Mouse (Mus musculus) left cerebral cortex, postnatal 4 days (tissue): ENCODE measurements around the gene Mybbp1a. TPM values are rescaled to one million over a fixed set of nuclear protein-coding genes. Genes with fewer than 3 reads are reported as not detected.
"Not testable (repeated sequence)": the region's sequence is repeated elsewhere in the genome, so short reads cannot be mapped to it uniquely, and the experiment has no call there.

Experiments used
- DNase-seq: peaks from one replicate; pipeline ENCODE4 v3.0.0-alpha.2; 2022
- intact Hi-C: fragments of 180-260 bp; cut with DNase I; formaldehyde crosslinking; loops from one replicate; pipeline ENCODE4 v1.15.1; 2025
- total RNA-seq, 2 experiments: library from RNA; stranded (reverse); gene quantifications; 2 replicates each; pipeline ENCODE4 v1.2.3; 2021

Mybbp1a gene
- total RNA-seq, 2 experiments from 2014 or later, result 68.3 to 77.3 TPM

DNA sequence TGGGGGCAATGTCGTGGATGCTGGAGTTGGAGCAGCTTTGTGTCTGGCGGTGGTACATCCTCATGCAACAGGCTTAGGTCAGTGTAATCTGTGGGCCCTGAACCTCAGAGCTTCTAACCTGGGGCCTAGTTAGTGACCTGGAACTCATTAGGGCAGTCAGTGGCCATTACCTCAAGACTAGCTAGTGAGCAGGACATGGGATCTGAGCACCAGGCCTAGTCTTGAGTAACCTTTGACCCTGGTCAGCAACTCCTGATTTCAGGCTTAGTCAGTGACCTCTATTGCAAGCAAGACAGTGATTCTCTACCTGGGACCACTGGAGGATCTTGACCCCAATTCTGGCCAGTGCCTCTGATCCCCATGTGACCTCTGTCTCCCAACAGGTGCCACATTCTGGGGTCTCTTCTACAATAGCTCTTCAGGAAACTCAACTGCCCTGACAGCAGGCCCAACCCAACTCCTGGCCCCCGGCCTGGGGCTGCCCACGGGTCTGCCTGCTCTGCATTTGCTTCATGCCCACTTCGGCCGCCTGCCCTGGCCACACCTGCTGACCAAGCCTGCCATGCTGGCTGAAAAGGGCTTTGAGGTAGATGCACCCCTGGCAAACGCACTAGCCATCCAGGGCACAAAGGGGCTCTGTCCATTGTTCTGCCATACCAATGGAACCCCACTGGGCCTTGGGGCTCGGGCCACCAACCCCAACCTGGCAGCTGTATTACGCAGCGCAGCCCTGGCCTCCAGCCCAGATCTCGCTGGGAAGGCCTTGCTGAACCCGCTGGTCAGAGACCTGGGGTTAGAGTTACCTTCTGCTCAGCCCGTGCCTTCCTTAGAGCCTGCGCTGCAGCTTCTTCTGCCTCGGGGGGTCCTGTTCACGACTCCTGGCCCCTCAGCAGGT, 4.2 kb upstream of the Mybbp1a start:
- intact Hi-C loops, result no loop called here
- DNase-seq, result peak; percentile 60

DNA sequence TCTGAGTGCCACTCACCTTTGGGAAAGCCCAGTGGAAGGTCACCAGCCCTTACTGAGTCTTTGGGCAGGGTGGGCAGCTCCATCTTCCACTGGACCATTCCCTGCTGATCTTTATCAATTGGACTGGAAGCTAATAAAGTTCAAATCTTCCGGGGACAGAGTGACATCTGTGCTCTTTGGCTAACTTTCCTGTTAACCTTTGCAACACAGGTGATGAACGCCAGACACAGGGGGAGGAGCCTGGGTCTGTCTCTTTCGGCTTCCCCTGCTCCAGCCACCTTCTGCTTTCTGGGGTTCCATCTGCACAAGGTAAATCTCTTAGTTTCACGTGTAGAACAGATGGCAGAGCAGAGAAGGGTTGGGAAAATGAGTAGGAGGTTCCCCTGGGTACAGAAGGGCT, 2.7 kb upstream of the Mybbp1a start:
- no peak for DNase-seq
- intact Hi-C loops, result no loop called here

DNA sequence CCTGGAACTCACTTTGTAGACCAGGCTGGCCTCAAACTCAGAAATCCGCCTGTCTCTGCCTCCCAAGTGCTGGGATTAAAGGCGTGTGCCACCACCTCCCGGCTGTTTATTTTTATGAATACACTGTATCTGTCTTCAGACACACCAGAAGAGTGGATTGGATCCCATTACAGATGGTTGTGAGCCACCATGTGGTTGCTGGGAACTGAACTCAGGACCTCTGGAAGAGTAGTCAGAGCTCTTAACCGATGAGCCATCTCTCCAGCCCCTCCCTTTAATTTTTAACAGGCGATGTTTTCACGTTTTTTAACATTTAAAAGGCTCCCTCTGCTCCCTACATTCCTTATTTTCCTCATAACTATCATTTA, 574 bp upstream of the Mybbp1a start:
- intact Hi-C loops, DNase-seq: not testable (repeated sequence)

DNA sequence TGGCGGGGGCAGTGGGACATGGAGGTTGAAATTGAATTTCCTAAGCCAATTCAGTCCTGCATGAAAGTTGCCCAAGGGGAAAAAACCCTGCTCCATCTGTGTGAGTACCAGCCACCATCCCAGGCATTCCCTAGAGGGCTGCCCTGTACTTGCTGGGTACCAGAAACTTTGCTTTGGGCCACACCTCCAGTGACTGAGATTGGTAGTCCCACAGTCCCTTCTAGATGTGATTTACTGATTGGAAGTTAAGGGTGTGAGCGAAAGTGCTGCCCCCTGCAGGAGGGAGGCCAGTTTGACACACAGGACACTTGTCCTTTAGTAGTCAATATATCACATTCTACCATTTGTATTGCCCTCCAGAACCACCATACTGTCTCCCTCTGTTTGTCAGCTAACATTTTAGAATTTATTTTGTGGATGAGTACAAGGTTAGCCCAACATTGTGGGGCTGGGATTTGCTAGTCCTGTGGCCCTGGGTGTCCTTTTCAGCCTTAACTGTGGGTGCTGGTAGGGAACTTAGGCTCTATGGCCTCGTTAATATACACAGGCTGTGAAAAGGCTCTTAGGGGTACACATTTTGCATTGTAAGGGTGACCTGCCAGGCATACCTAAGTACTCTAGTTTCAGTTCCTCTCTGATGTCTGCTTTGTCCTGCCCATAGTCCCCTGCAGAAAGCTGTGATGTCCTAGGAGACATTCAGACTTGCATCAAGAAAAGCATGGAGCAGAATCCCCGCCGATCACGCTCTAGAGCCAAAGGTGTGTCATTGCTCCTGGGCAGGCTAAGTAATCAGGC, 5.4 kb downstream of the Mybbp1a start:
- intact Hi-C loops, result no loop called here

GRCm38 (mm10) chr11:72447475-72447874, 6.3 kb downstream of the Mybbp1a start:
- intact Hi-C loops, result no loop called here
- DNase-seq, result no peak

More for the DNA sequence above, 5.4 kb downstream of the Mybbp1a start:
- peak; percentile 44 for DNase-seq

DNA sequence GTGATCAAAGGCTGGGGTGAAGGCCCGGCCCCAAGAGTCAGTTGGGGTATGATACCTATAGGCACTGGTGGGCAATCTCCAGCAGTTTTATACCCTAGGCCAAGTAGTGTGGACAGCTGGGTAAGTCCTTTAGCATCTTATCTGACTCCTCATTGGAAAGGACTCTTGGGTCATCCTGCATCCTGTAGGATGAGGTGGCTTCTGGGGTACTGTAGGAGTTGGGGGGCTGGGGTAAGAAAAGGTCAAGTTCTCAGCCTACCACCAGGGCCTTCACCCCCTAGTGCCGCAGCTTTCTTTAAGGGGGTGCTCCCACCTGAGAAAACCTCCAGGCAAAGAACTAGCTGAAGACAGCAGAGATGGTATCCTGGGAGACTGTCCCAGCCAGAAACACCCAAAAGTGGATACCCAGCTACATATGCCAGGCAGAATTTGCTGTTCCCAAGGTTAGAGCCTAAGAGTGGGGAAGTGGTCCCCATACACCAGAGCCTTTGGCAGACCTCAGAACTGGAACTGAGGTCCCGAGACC, 11.0 kb downstream of the Mybbp1a start:
- no peak for DNase-seq
- intact Hi-C loops, result loop anchor here (10.0 kb wide), 1 partner anchor 113 kb away; no protein-coding TSS in a partner anchor

GRCm38 (mm10) chr11:72453105-72453953, 12.2 kb downstream of the Mybbp1a start:
- no peak for DNase-seq
- intact Hi-C loops, result loop anchor here (10.0 kb wide), 1 partner anchor 111 kb away; no protein-coding TSS in a partner anchor

GRCm38 (mm10) chr11:72455694-72456093, 14.5 kb downstream of the Mybbp1a start:
- peak; percentile 62 for DNase-seq
- intact Hi-C loops, result loop anchor here (10.0 kb wide), 1 partner anchor 109 kb away; no protein-coding TSS in a partner anchor

- intact Hi-C loops, result loop anchor here (10.0 kb wide), 1 partner anchor 107 kb away; no protein-coding TSS in a partner anchor
- no peak for DNase-seq
Measured at GRCm38 (mm10) chr11:72457995-72458496, 16.9 kb downstream of the Mybbp1a start.

GRCm38 (mm10) chr11:72458502-72458901, 17.3 kb downstream of the Mybbp1a start:
- no peak for DNase-seq

GRCm38 (mm10) chr11:72461500-72461981, 20.4 kb downstream of the Mybbp1a start:
- intact Hi-C loops, result no loop called here
- no peak for DNase-seq

More at GRCm38 (mm10) chr11:72458502-72458901, 17.3 kb downstream of the Mybbp1a start:
- intact Hi-C loops, result loop anchor here (10.0 kb wide), 1 partner anchor 106 kb away; no protein-coding TSS in a partner anchor

DNA sequence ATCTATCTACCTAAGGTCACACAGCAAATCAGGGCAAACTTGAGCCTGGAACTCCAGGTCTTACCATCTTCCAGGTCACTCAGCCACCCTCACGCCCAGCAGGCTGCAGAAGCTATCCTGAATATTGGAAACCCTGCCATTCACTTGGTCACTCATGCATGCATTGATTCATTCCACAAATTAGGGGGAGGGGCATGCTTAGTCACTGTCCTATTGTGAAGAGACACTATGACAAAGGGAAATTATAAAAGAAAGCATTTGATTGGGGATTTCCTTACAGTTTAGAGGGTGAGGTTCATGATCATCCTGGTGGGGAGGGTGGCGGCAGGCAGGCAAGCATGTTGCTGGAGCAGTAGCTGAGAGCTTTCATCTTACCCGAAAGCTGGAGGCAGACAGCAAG, 23.7 kb downstream of the Mybbp1a start:
- intact Hi-C loops, result no loop called here
- DNase-seq, result no peak

DNA sequence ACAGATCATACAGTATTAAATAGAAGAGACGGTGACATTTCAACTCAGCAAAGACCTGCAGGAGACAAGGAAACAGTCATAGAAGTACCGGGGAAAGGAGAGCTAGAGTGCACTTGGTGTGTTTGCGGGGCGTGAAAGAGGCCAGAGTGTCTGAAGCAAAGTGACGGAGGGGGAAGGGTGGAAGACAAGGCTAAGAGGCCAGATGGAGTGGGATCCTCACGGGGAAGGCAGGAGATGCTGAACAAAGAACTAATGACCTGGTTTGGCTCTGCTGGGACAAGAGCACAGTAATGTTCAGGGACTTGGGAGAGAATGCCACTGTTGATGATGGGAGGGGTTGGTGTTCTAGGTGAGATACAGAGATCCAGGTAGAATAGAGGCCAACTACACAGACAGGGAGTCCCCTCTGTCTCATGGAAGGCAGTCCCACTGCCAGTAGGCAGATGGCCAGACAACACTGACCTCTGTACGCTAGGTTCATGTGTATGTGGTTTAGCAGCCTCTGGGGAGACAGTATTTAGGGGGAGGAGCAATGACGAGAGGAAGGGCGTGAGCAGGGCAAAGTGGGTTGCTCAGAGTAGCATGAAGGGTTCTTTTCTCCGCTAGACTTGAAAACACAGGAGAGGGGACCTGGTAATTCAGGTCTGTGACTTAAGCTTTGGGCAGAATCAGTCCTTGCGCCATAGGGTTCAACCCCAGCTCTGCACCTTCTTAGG, 25.0 kb downstream of the Mybbp1a start:
- DNase-seq, result no peak
- intact Hi-C loops, result no loop called here

DNA sequence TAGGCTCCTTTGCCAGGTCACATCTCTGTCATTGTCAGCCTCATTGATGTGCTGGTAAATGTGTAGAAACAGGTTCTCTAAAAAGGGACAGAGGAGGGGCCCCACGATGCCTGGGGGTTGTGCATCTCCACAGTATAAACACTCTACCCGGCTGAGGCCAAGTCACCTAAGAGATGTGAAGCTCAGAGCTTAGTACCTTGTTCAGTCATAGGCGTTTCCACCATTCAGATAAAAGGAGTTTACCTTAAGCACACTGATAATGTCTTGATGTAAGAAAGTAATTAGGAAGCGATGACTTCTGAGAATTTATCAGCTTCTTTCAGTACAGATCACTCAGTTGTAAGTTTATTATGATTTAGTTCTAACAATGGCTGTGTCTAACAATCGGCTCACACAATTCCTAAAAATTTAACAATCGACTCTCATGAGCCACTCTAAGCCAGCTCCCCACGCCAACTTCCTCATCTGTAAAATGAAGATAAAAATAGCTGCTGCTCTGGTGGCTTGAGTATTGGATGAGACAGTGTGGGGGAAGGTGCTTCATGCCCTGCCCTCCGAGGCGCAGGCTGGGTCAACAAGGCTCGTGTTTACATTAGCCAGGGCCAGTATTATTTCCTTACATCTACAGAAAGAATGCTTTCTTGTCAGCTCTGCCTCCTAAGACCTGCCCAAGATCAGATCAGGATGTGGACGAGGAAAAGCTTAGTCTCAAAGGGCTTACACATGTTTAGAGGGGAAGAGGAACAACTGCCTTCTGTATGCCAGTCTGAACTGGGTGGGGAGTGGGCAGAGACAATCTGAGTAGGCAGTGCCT, 25.7 kb downstream of the Mybbp1a start:
- no peak for DNase-seq

DNA sequence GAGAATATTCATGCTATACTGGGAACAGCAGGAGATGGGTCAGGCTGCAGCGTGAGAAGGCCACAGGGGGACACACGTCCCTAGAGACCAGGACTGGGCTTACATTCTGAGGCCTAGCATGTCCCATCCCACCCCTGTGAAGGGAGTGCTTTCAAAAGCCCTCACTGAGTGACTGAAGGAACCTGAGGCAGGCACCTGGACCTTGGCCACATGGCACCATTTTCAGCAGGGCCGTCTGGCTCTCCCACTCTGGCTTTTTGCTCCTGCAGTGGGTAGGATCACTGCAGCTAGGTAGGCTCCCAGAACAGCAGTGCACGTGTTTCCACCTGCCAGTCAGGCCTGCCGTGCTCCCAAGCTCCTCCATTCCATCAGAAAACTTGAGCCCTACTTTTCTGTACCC, 27.4 kb downstream of the Mybbp1a start:
- intact Hi-C loops, result no loop called here
- no peak for DNase-seq

More for the DNA sequence above, 25.7 kb downstream of the Mybbp1a start:
- intact Hi-C loops, result no loop called here

- peak; percentile 79 for DNase-seq
- intact Hi-C loops, result no loop called here
Measured at GRCm38 (mm10) chr11:72469217-72469616, 28.1 kb downstream of the Mybbp1a start.

DNA sequence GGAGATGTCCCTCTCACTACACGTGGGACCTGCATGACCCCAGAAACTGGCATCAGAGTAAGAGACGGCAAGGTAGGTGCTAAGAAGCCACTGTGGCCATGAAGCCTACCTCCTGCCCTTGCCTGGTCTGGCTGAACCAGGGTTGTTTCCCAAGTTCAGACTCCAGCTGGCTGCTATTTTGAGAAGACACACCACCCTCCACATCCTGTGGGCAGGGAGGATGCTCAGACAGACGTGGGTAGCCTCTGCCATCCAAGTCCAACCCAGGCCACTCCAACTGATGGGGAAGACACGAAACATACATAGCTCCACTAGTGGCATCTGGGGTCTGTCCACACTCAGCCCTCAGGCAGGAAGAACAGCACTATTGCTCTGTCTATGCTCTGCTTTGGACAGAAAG, 28.8 kb downstream of the Mybbp1a start:
- intact Hi-C loops, result no loop called here

DNA sequence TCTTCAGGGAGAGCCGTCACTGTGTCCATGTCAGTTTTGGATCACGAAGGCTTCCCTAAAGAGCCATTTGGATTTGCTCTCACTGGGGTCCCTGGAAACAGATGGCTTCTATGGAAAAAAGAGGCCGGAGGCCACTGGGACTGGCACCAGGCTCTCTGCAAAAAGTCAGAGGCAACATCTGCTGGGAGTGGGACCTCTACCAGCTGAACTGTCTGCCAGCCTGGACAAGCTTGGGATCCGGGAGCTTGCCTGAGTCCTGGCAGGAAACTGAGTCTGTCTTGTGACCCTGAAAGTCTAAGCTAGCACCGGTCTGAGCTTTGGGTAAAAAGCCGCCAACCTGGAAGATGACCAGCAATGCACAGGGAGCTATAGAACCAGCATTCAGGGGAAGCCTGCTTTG, 30.2 kb downstream of the Mybbp1a start:
- intact Hi-C loops, result no loop called here
- peak; percentile 62 for DNase-seq

More for the DNA sequence above, 28.8 kb downstream of the Mybbp1a start:
- DNase-seq, result no peak
